Mouse (Mus musculus): ENCODE results near the gene Stbd1. TPM values are rescaled to one million over a fixed set of nuclear protein-coding genes. Genes with fewer than 3 reads are reported as not detected.

Gene Stbd1
- polyA plus RNA-seq, 1 experiment from 2014 or later, result 131 TPM

Other genes starting within 250 kb of the Stbd1 start
- 55.7 and 56.8 TPM in 2 replicates for gene Nup54, start 167.8 kb upstream of the Stbd1 start, polyA plus RNA-seq (2015; fragmentation: Nextera tagmentation; extraction: Ambion mirVana)
- gene Scarb2, start 96.2 kb upstream of the Stbd1 start, polyA plus RNA-seq (2015; fragmentation: Nextera tagmentation; extraction: Ambion mirVana), result 15.9 and 17.2 TPM in 2 replicates
- gene Fam47e, start 48.0 kb upstream of the Stbd1 start, polyA plus RNA-seq (2015; fragmentation: Nextera tagmentation; extraction: Ambion mirVana), result 1.2 and 1.8 TPM in 2 replicates
- gene Ccdc158, start 72.2 kb downstream of the Stbd1 start, polyA plus RNA-seq (2015; fragmentation: Nextera tagmentation; extraction: Ambion mirVana), result 2.1 and 2.5 TPM in 2 replicates
- 5.3 and 5.4 TPM in 2 replicates for gene Shroom3, start 80.4 kb downstream of the Stbd1 start, polyA plus RNA-seq (2015; fragmentation: Nextera tagmentation; extraction: Ambion mirVana)